Mouse (Mus musculus) hindbrain, postnatal 0 days (tissue): Measurements from ENCODE around the gene Gm13283. TPM values are rescaled to one million over a fixed set of nuclear protein-coding genes. Genes with fewer than 3 reads are reported as not detected.

Source experiments
- ATAC-seq: fragments of 200-750 bp; cut with Nextera tagmentation; 2 replicates; pipeline ENCODE4 v1.8.0; 2017; ENCODE audit warnings: mild to moderate bottlenecking, moderate TSS enrichment, moderate library complexity
- DNase-seq: peaks from one replicate; pipeline ENCODE4 v3.0.0-alpha.2; 2015; ENCODE audit warnings: low spot score
- H3K27ac ChIP-seq: fragments of 300-500 bp; sonication (generic); 2 replicates; pipeline ENCODE4 v1.5.1; 2014; ENCODE audit warnings: mild to moderate bottlenecking
- H3K27me3 ChIP-seq: fragments of 300-500 bp; sonication (generic); 2 replicates; pipeline ENCODE4 v1.6.1; 2014; ENCODE audit warnings: low read length, mixed read lengths; ENCODE audit not compliant: insufficient read depth
- H3K36me3 ChIP-seq: fragments of 300-500 bp; sonication (generic); 2 replicates; pipeline ENCODE4 v1.6.1; 2014; ENCODE audit warnings: low read length, mixed read lengths; ENCODE audit not compliant: insufficient read depth
- H3K4me1 ChIP-seq: fragments of 300-500 bp; sonication (generic); 2 replicates; pipeline ENCODE4 v1.6.1; 2014; ENCODE audit warnings: antibody characterized with exemption, low read length, mixed read lengths; ENCODE audit not compliant: insufficient read depth
- H3K4me2 ChIP-seq: fragments of 300-500 bp; sonication (generic); 2 replicates; pipeline ENCODE4 v1.6.1; 2014; ENCODE audit warnings: low read depth, mild to moderate bottlenecking, low read length, moderate library complexity, mixed read lengths
- H3K4me3 ChIP-seq: fragments of 300-500 bp; sonication (generic); 2 replicates; pipeline ENCODE4 v1.5.1; 2014; ENCODE audit warnings: low read length
- H3K9ac ChIP-seq: fragments of 300-500 bp; sonication (generic); replicated peaks from 2 replicates; pipeline ENCODE4 v1.6.1; 2014; ENCODE audit warnings: mild to moderate bottlenecking, low read length, moderate library complexity, mixed read lengths
- H3K9me3 ChIP-seq: fragments of 300-500 bp; sonication (generic); 2 replicates; pipeline ENCODE4 v1.6.1; 2016; ENCODE audit warnings: low read length, mixed read lengths
- CTCF ChIP-seq: IDR thresholded peaks from 2 replicates; pipeline ENCODE4 v1.5.1; 2016; ENCODE audit warnings: antibody characterized with exemption, control low read depth, low read depth
- WGBS: fragments of 180-500 bp; shearing (Covaris S2); extraction: QIAGEN DNeasy Blood & Tissue Kit; methylation state at CpG from one replicate; pipeline ENCODE4 v1.1.7; 2014; 5-methylcytosine and 5-hydroxymethylcytosine counted together
- polyA plus RNA-seq: library from polyadenylated mRNA; unstranded; fragments of >200 nt; fragmentation: Nextera tagmentation; extraction: Ambion mirVana; gene quantifications from 2 replicates; pipeline ENCODE4 v1.2.1, GENCODE M21; 2015
- total RNA-seq: library from RNA; depleted of rRNA; stranded (reverse); fragments of >200 nt; gene quantifications from 2 replicates; pipeline ENCODE4 v1.2.3, GENCODE M21; 2014

Gene Gm13283
- total and polyA plus RNA-seq, 2 experiments from 2014 or later: not detected

DNA sequence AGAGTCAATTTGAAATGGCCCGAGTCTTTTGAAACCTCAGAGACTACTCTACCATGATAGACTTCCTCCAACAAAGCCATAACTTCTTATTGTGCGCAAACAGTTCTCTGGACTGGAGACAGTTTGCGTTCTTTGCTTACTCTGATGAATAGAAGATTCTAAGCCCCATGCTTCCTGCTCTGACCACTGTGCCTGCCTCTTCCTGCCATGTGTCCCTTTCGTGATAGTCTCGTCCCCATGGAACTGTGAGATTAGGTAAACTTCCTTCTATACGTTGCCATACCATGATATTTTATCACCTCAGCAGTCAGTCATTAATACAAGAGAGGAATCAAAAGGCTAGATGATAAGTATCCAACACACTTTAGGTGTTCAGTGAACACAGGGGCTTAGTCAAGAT, 33.2 kb upstream of the Gm13283 start:
- ATAC-seq (no peak), DNase-seq (no peak)
- H3K9ac ChIP-seq: no peak overlapping the region
- no peak overlapping the region for H3K4me3 ChIP-seq
- 80% methylated on average over 6 of the region's 6 CpGs for WGBS
- H3K4me2 ChIP-seq: no peak overlapping the region
- no peaks in the 10 kb centered on the region for H3K9me3 ChIP-seq
- no peaks in the 10 kb centered on the region for H3K36me3 ChIP-seq
- no peak overlapping the region for H3K27ac ChIP-seq
- no peaks in the 10 kb centered on the region for H3K4me1 ChIP-seq
- no peaks in the 10 kb centered on the region for H3K27me3 ChIP-seq
- TF ChIP-seq CTCF: no peak

DNA sequence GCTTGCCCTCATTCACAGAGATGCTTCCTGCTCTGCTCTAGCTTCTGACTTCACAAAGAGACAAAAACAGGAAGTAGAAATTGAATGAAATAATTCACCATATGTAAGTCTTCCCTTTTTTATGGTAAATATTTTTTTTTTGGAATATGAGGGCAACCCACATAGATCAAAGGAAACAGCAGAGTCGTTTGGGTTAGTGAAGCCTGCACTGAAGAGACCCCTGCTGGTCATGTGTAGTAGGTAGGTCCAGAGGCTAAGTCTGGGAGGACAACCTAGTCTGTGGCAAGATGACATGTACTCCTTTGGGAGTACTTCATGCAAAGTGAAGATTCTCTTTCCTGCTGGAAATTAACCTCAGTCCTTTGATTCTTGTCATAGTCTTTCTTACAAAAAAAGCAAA, 32.6 kb upstream of the Gm13283 start:
- no peak for ATAC-seq
- no peak for DNase-seq
- Histone ChIP-seq H3K27ac (no peak overlapping the region), H3K4me3 (no peak overlapping the region), H3K27me3 (no peaks in the 10 kb centered on the region), H3K9ac (no peak overlapping the region), H3K36me3 (no peaks in the 10 kb centered on the region), H3K4me1 (no peaks in the 10 kb centered on the region), H3K9me3 (no peaks in the 10 kb centered on the region), H3K4me2 (no peak overlapping the region)
- peak; percentile 61 for TF ChIP-seq CTCF
- WGBS: 0% methylated on average over 1 of the region's 1 CpGs

DNA sequence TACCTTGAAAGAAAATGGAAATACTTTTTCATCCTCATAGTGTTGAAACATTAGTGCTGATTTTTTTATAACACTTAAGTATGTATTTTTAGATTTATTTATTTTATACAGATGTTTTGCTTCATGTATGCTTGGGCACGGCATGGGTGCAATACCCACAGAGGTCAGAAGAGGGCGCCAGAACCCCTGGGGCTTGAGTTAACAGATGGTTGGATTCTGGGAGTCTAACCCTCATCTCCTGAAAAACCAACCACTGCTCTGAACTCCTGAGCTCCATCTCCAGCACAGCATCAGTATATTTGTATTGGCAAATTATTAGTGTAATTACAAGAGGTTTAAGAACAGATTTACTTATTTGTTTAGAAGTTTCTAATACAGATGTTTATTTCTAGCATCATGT, 21.4 kb upstream of the Gm13283 start:
- DNase-seq: peak; percentile 69
- Histone ChIP-seq H3K27me3 (no peaks in the 10 kb centered on the region), H3K4me2 (no peak overlapping the region), H3K36me3 (no peaks in the 10 kb centered on the region), H3K4me1 (no peaks in the 10 kb centered on the region), H3K27ac (no peak overlapping the region), H3K9ac (no peak overlapping the region), H3K4me3 (no peak overlapping the region), H3K9me3 (no peaks in the 10 kb centered on the region)
- 2% methylated on average over 2 of the region's 2 CpGs for WGBS
- no peak for ATAC-seq
- peak; percentile 82 for TF ChIP-seq CTCF

DNA sequence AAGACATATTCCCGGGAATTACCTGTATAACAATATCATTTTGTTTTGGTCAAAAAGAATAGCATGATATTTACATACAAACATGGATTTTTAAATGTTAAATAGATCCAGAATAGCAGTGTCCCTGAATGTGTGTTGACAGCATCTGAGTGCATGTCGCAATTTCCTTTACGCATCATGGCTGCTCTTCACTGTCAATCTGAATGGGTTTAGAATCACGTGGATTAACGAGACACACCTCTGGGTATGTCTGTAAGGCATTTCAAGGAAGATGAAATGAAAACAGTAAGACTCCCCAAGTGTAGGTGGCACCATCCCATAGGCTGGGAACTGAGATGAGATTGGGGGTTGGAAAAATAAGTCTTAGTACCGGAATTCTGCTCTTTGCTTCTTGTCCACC, 20.9 kb upstream of the Gm13283 start:
- ATAC-seq (no peak), DNase-seq (no peak)
- no peak for TF ChIP-seq CTCF
- Histone ChIP-seq H3K9ac (no peak overlapping the region), H3K9me3 (no peaks in the 10 kb centered on the region), H3K4me3 (no peak overlapping the region), H3K36me3 (no peaks in the 10 kb centered on the region), H3K4me2 (no peak overlapping the region), H3K27ac (no peak overlapping the region), H3K4me1 (no peaks in the 10 kb centered on the region), H3K27me3 (no peaks in the 10 kb centered on the region)
- WGBS: 88% methylated on average over 6 of the region's 6 CpGs

DNA sequence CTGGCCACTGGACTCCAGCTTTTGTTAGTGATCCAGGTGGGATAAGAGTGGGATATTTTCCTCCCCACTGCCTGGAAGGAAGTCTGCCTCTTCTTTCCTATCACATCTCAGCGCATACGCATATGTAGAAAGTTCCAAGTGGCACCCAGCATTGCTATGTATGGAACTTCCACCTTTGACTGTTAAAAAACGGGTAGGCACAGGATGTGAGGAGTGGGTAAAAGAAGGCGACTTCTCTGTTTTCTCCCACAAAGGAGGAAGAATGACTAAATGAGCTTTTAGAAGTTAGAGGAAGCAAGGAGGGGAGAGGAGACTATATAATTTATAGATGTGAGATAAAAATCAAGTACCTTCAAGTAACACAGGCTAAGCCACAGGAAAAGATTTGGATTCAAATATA, 18.5 kb upstream of the Gm13283 start:
- Histone ChIP-seq H3K9me3 (no peaks in the 10 kb centered on the region), H3K9ac (no peak overlapping the region), H3K4me3 (no peak overlapping the region), H3K36me3 (no peaks in the 10 kb centered on the region), H3K27me3 (no peaks in the 10 kb centered on the region), H3K4me2 (no peak overlapping the region), H3K4me1 (no peaks in the 10 kb centered on the region), H3K27ac (no peak overlapping the region)
- 83% methylated on average over 4 of the region's 4 CpGs for WGBS
- TF ChIP-seq CTCF: no peak
- DNase-seq (no peak), ATAC-seq (no peak)

DNA sequence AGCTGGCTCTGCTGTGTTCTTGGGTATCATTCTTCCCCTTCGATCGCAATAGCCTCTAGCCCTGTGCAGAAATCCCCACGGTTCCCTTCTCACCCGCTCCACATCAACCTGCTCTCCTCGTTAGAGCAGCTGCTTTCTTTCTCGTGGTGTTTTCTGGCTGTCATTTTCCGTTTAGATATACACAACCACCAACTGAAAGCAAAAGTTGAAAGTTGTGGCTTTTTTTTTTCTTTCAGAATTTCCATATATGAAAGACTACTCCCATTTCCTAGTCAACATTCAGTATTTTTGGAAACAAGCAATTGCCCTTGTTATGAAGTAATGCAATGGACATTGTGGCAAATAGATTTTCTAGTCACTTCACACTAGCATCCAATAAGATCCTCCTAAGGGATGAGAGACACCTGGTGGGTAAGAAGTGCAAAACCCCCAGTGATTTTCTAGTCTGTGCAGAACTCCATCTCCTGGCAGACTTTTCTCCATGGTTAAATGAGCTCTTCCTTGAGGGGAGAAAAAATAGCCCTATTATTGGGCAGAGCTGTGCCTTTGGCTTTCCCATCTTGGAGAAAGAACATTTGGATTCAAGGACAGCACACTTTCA, 17.0 kb upstream of the Gm13283 start:
- H3K4me2 ChIP-seq: no peak overlapping the region
- H3K9me3 ChIP-seq: no peaks in the 10 kb centered on the region
- no peak overlapping the region for H3K4me3 ChIP-seq
- no peaks in the 10 kb centered on the region for H3K27me3 ChIP-seq
- no peaks in the 10 kb centered on the region for H3K36me3 ChIP-seq
- no peaks in the 10 kb centered on the region for H3K4me1 ChIP-seq
- WGBS: 80% methylated on average over 7 of the region's 7 CpGs
- no peak for DNase-seq
- H3K27ac ChIP-seq: no peak overlapping the region
- no peak overlapping the region for H3K9ac ChIP-seq
- no peak for ATAC-seq
- peak; percentile 39; the same call in 1 of the 2 replicates for TF ChIP-seq CTCF

DNA sequence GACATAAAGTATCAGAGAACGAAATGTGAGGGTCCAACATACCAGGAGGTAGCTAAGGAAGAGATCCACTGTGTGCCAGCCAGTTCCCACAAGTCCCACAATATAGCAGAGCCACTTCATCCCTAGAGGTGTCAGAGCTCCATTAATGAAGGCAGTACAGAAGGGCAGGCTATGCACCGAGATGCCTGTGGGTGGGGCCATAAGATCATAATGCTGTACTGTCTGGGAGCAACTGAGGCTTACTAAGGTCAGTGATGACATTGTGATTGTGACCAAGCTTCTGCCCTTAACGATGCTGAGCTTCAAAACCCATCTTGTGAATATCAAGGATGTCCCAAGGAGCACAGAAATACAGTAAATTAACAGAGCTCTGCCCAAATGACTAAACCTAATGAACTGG, 15.7 kb upstream of the Gm13283 start:
- WGBS: 79% methylated on average over 3 of the region's 3 CpGs
- H3K27ac ChIP-seq: no peak overlapping the region

More for the DNA sequence above, 15.7 kb upstream of the Gm13283 start:
- no peaks in the 10 kb centered on the region for H3K36me3 ChIP-seq
- no peaks in the 10 kb centered on the region for H3K27me3 ChIP-seq
- DNase-seq (no peak), ATAC-seq (no peak)
- H3K4me2 ChIP-seq: no peak overlapping the region
- H3K9me3 ChIP-seq: no peaks in the 10 kb centered on the region
- H3K9ac ChIP-seq: no peak overlapping the region
- no peaks in the 10 kb centered on the region for H3K4me1 ChIP-seq
- H3K4me3 ChIP-seq: no peak overlapping the region
- TF ChIP-seq CTCF: no peak
